Mouse (Mus musculus) lung, postnatal 0 days (tissue): Measurements from ENCODE around the gene Fam110c. TPM values are rescaled to one million over a fixed set of nuclear protein-coding genes. Genes with fewer than 3 reads are reported as not detected.

Experiments used
- ATAC-seq: fragments of 200-750 bp; cut with Nextera tagmentation; 2 replicates; pipeline ENCODE4 v1.8.0; 2017; ENCODE audit warnings: moderate library complexity
- DNase-seq: peaks from one replicate; pipeline ENCODE4 v3.0.0-alpha.2; 2016; ENCODE audit warnings: low spot score
- H3K27ac ChIP-seq: fragments of 300-500 bp; sonication (generic); 2 replicates; pipeline ENCODE4 v1.5.1; 2014; ENCODE audit warnings: antibody characterized with exemption, mild to moderate bottlenecking, low read length, mixed read lengths
- H3K27me3 ChIP-seq: fragments of 300-500 bp; sonication (generic); replicated peaks from 2 replicates; pipeline ENCODE4 v1.6.1; 2014; ENCODE audit warnings: low read length, mixed read lengths; ENCODE audit not compliant: insufficient read depth
- H3K36me3 ChIP-seq: fragments of 300-500 bp; sonication (generic); 2 replicates; pipeline ENCODE4 v1.6.1; 2014; ENCODE audit warnings: low read length, mixed read lengths; ENCODE audit not compliant: insufficient read depth
- H3K4me1 ChIP-seq: fragments of 300-500 bp; sonication (generic); 2 replicates; pipeline ENCODE4 v1.6.1; 2014; ENCODE audit warnings: antibody characterized with exemption, low read depth, low read length, mixed read lengths; ENCODE audit not compliant: insufficient read depth
- H3K4me2 ChIP-seq: fragments of 300-500 bp; sonication (generic); replicated peaks from 2 replicates; pipeline ENCODE4 v1.6.1; 2014; ENCODE audit warnings: low read depth, mild to moderate bottlenecking, low read length, moderate library complexity, mixed read lengths
- H3K4me3 ChIP-seq: fragments of 300-500 bp; sonication (generic); 2 replicates; pipeline ENCODE4 v1.5.1; 2014; ENCODE audit warnings: low read depth, low read length
- H3K9ac ChIP-seq: fragments of 300-500 bp; sonication (generic); replicated peaks from 2 replicates; pipeline ENCODE4 v1.6.1; 2014; ENCODE audit warnings: low read depth, mild to moderate bottlenecking
- H3K9me3 ChIP-seq: fragments of 300-500 bp; sonication (generic); 2 replicates; pipeline ENCODE4 v1.6.1; 2016; ENCODE audit warnings: low read length, mixed read lengths
- CTCF ChIP-seq: IDR thresholded peaks from 2 replicates; pipeline ENCODE4 v1.5.1; 2016; ENCODE audit warnings: antibody characterized with exemption, mild to moderate bottlenecking
- EP300 ChIP-seq: IDR thresholded peaks from 2 replicates; pipeline ENCODE4 v1.6.1; 2016; ENCODE audit warnings: antibody characterized with exemption, mild to moderate bottlenecking, control low read depth
- WGBS: fragments of 180-500 bp; shearing (Covaris S2); extraction: QIAGEN DNeasy Blood & Tissue Kit; methylation state at CpG from one replicate; pipeline ENCODE4 v1.1.7; 2014; 5-methylcytosine and 5-hydroxymethylcytosine counted together
- polyA plus RNA-seq: library from polyadenylated mRNA; unstranded; fragments of >200 nt; fragmentation: Nextera tagmentation; extraction: Ambion mirVana; gene quantifications from 2 replicates; pipeline ENCODE4 v1.2.1, GENCODE M21; 2015

The Fam110c gene
- polyA plus RNA-seq, 1 experiment from 2014 or later = 3.1 TPM

GRCm38 (mm10) chr12:31092481-31092880 lies 18.8 kb downstream of the Fam110c start:
- H3K4me2 ChIP-seq = no peak overlapping the region
- DNase-seq = no peak
- 52% methylated on average over 5 of the region's 5 CpGs for WGBS
- no peak overlapping the region for H3K9ac ChIP-seq
- H3K4me1 ChIP-seq = no peaks in the 10 kb centered on the region
- H3K27me3 ChIP-seq = no peaks in the 10 kb centered on the region
- no peak overlapping the region for H3K27ac ChIP-seq
- H3K9me3 ChIP-seq = no peaks in the 10 kb centered on the region
- ATAC-seq = no peak
- no peaks in the 10 kb centered on the region for H3K36me3 ChIP-seq
- no peak overlapping the region for H3K4me3 ChIP-seq
- TF ChIP-seq CTCF = no peak
- TF ChIP-seq EP300 = no peak

- H3K36me3 ChIP-seq = no peaks in the 10 kb centered on the region
- no peak overlapping the region for H3K4me2 ChIP-seq
- H3K4me1 ChIP-seq = no peaks in the 10 kb centered on the region
- no peak for ATAC-seq
- 80% methylated on average over 6 of the region's 6 CpGs for WGBS
- TF ChIP-seq CTCF (no peak), EP300 (no peak)
- DNase-seq = no peak
- no peak overlapping the region for H3K27ac ChIP-seq
- H3K4me3 ChIP-seq = no peak overlapping the region
- H3K9me3 ChIP-seq = no peaks in the 10 kb centered on the region
- H3K27me3 ChIP-seq = no peaks in the 10 kb centered on the region
- no peak overlapping the region for H3K9ac ChIP-seq
Measured at GRCm38 (mm10) chr12:31097185-31097584, 23.5 kb downstream of the Fam110c start.

- Histone ChIP-seq H3K27me3 (no peaks in the 10 kb centered on the region), H3K36me3 (no peaks in the 10 kb centered on the region), H3K4me2 (no peak overlapping the region), H3K9ac (no peak overlapping the region), H3K4me1 (no peaks in the 10 kb centered on the region), H3K9me3 (no peaks in the 10 kb centered on the region), H3K27ac (no peak overlapping the region), H3K4me3 (no peak overlapping the region)
- DNase-seq = peak; percentile 26
- 90% methylated on average over 4 of the region's 4 CpGs for WGBS
- no peak for ATAC-seq
- TF ChIP-seq CTCF (no peak), EP300 (no peak)
Measured at GRCm38 (mm10) chr12:31101190-31101589, 27.5 kb downstream of the Fam110c start.

GRCm38 (mm10) chr12:31101821-31102220 lies 28.2 kb downstream of the Fam110c start:
- TF ChIP-seq CTCF (no peak), EP300 (no peak)
- no peak overlapping the region for H3K9ac ChIP-seq
- no peak overlapping the region for H3K27ac ChIP-seq
- WGBS = 64% methylated on average over 4 of the region's 4 CpGs
- H3K4me3 ChIP-seq = no peak overlapping the region
- H3K4me1 ChIP-seq = no peaks in the 10 kb centered on the region
- ATAC-seq (peak; percentile 53), DNase-seq (peak; percentile 70)
- no peak overlapping the region for H3K4me2 ChIP-seq
- no peaks in the 10 kb centered on the region for H3K9me3 ChIP-seq
- no peaks in the 10 kb centered on the region for H3K36me3 ChIP-seq
- no peaks in the 10 kb centered on the region for H3K27me3 ChIP-seq

- TF ChIP-seq EP300 = no peak
- TF ChIP-seq CTCF = peak; percentile 91
- no peak overlapping the region for H3K4me2 ChIP-seq
- H3K9me3 ChIP-seq = no peaks in the 10 kb centered on the region
- H3K27me3 ChIP-seq = no peaks in the 10 kb centered on the region
- ATAC-seq (peak; percentile 41; the same call in 1 of the 2 replicates), DNase-seq (peak; percentile 81)
- H3K27ac ChIP-seq = no peak overlapping the region
- WGBS = 10% methylated on average over 8 of the region's 8 CpGs
- no peak overlapping the region for H3K9ac ChIP-seq
- no peaks in the 10 kb centered on the region for H3K36me3 ChIP-seq
- no peak overlapping the region for H3K4me3 ChIP-seq
- no peaks in the 10 kb centered on the region for H3K4me1 ChIP-seq
Measured at GRCm38 (mm10) chr12:31116005-31116466, 42.4 kb downstream of the Fam110c start.

- Histone ChIP-seq H3K4me3 (no peak overlapping the region), H3K9me3 (no peaks in the 10 kb centered on the region), H3K4me1 (no peaks in the 10 kb centered on the region), H3K27me3 (no peaks in the 10 kb centered on the region), H3K4me2 (no peak overlapping the region), H3K36me3 (no peaks in the 10 kb centered on the region), H3K27ac (no peak overlapping the region), H3K9ac (no peak overlapping the region)
- ATAC-seq = no peak
- DNase-seq = peak; percentile 22
- 62% methylated on average over 5 of the region's 5 CpGs for WGBS
- TF ChIP-seq EP300 = no peak
- TF ChIP-seq CTCF = no peak
Measured at GRCm38 (mm10) chr12:31120535-31120934, 46.9 kb downstream of the Fam110c start.
